Mouse (Mus musculus) adrenal gland, adult (tissue): Measurements from ENCODE around the gene Elp4.

ENCODE experiments used
- DNase-seq, 2 experiments: peaks; one replicate each; pipeline ENCODE4 v3.0.0; 2022 to 2023; ENCODE audit warnings: low spot score in 1 of 2; ENCODE audit not compliant: inconsistent age in 2 of 2

Elp4 gene

DNA sequence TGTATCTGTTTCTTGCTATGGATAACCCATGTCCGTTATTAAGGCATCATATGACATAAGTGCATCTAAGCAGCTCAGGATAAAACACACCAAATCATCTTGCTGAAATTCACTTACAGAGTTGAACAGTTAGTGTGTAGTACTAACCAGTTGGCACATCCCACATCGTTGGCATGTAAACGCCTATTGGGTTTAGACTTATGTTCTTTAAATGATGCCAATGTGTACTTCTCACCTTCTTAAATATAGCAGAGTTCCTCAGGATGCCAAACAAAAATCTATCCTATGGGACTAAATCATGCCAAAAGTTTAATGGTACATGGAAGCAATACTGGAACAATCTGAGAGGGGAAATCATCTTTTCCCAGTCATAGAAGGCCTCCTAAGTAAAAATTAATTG is 173.7 kb downstream of the Elp4 start:
- DNase-seq, result no peak

DNA sequence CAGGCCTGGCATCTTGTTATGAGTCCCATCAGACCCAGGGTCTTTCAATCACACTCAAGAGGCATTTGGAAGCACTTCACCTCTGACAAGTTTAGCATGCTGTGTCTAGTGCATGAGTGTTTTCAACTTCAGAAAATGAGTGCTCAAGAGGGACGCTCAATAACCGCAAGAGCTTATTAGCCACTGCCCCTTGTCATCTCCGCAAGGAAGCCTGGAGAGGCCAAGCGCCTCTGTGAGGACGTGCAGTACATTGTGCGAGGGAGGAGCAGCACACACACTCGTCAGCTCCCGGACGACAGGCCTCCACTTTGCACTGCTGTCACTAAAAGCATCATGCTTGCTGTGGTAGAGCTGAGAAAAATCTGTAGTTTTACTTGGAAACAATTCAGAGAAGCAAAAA is 177.7 kb downstream of the Elp4 start:
- DNase-seq, result no peak

DNA sequence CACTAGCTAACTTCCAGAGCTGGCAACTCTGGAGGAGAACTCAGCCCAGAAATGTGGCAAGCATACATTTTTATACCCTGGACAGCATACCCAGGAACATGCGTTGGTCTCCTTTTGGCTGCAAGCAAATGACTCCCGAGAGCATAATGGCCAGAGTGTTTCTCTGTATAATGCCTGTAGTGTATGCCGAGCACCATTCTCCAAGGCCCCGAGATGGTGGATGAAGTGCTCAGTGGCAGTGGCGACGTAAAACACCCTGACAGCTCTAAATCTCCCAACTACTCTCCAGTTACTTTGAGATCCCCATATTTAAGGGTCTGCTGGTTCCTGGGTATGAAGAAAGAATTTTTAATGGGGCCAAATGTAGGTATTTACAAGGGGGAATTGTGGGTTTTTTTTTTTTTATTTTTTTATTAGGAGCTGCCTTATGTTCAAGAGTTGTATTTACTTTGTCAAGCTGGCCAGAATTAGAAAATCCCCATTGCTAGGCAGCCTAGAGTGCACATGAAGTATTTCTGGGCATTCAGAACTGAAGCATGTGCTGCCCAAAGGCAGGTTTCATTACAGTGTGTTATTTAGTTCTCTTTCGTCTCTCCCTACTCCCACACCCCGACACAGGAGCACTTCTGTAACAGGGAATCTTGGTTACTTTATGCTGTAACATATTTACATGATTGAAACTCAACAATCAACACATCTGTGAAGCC is 188.8 kb downstream of the Elp4 start:
- DNase-seq, result no peak

DNA sequence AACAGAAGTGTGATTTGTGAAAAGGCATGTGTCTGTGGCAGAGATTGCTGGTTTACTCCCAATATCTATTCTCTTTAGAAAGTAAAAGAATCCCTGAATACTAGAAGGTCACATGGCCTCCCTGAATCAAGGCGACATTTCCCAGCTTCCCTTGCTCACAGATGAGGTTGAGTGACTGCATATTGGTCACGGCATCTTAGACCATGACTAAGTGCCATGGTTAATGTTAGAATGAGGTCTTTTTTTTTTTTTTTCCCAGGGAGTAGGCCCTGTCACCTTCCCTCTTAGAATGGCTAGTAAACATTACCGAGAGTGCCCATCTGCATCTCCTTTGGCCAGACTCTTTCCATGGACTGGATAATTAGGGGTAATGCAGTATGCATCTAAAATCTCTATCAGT is 193.9 kb downstream of the Elp4 start:
- DNase-seq, result no peak

DNA sequence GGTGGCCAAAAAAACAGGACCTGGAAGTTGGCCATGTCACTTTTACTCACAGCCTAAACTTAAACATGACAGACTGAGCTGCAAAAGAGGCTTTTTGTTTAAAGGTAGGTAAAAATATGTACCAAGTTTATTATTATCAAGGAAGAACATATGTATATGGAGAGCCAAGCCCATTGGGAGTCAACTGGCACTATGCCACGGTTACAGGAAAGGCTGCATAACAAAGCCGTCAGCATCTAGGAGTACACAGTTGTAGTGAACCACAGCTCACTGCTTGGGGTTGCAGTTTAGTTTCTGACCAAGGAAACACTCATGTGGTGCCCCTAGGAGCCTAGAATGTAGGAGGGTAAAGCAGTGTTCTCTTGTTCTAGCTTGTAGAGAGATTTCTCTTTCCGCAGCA is 195.2 kb downstream of the Elp4 start:
- no peak for DNase-seq

DNA sequence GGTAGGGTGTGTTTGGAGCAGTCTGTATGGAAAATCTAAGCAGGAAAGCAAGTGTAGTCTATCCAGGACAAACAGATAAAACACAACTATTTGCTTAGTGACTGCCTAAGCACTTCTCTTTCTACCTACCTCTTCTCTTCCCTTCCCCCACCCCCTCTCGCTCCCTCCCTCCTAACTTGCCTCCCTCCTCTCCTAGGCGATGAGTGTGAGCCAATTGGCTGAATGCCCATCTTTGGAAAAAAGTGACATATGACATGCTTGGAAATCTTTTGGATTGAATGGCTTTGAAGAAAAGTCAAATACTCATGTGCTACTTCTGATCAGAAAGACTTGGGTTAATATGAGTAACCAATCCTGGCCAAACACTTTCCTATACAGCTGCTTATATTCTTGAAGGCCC is 199.0 kb downstream of the Elp4 start:
- DNase-seq, result no peak

DNA sequence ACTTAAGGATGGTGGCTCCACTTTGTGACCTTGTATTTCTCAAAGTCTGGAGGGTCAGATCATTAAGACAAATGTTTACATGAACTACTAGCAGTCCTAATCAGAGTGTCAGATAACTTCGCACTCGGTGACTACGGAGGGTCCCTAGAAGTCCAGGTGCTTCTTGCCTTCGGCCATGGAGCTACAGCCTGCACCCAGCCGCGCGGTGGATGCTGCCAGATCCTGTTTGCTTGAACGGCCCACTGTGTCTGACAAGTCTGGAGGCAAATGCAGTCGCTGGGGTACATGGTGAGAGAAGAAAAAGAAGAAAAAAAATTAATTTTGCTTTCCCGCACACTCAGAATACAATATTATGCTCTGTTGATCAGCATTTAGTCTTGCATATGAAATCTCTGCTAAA is 201.8 kb downstream of the Elp4 start:
- no peak for DNase-seq

DNA sequence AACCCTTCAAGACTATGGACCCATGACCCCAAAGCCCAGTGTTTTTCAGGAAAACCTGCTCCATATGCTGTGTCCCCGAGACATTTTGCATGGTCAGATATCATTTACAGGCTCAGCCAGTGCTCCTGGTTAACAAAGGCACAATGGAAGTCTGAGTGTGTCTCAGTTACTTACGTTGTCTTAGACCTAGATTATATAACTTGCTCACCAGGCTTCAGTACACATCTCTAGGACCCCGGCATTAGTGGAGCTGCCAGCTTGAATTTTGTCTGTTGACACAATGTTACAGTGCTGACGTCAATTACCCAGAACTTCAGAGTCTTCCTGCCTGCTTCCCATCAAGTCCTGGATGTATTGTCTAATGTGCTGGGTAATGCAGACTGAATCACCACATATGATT is 202.6 kb downstream of the Elp4 start:
- no peak for DNase-seq

DNA sequence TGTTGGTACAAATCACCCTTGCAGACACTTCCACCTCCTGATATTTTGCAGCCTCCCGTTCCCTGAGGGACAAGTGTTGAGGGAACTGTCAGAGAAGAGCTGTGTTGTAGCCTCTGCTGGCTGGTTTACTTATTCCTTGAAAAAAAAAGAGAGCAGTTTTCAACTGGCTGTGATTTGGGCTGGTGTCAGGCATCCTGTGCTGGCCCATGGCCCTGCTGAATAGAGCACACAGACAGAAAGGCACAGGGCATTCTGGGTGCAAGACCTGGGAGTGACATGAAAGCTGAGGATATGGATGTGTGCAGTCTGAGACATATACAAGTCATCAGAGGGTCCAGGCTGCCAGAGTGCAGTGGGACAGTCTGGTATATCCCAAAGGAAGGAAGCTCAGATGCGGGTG is 205.7 kb downstream of the Elp4 start:
- DNase-seq, result no peak

DNA sequence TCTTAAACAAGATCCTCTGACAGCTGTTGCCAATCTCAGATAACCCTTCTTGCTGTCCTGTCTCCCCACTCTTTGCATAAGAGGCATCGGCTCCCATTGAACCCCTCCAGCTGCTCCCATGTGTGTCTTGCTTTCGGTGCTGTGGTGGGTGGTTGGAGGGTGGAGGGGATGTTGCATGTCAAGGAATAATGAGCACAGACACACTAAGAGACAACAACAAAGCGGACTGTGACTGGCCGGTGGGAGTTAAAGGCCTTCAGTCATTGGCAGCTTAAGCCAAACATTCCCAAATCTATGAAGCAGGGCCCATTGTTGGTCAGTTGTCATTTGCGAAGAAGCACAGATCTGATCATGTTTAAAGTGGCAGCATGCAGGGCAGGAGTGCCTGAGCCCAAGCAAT is 206.6 kb downstream of the Elp4 start:
- DNase-seq, result no peak

DNA sequence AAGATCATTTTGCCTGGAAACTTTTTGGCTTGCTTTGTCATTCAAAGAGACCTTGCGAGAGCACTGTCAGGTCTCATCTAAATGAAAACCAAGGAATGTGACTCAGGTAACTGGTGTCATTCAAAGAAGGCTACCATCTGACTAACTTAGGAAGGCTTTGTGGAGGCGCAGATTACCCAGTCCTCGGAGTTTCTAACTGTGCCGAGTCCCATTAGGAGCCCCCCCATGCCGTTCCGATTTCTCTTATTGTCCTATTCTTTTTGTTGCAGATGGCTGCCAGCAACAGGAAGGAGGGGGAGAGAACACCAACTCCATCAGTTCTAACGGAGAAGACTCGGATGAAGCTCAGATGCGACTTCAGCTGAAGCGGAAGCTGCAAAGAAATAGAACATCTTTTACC is 213.1 kb downstream of the Elp4 start:
- no peak for DNase-seq

DNA sequence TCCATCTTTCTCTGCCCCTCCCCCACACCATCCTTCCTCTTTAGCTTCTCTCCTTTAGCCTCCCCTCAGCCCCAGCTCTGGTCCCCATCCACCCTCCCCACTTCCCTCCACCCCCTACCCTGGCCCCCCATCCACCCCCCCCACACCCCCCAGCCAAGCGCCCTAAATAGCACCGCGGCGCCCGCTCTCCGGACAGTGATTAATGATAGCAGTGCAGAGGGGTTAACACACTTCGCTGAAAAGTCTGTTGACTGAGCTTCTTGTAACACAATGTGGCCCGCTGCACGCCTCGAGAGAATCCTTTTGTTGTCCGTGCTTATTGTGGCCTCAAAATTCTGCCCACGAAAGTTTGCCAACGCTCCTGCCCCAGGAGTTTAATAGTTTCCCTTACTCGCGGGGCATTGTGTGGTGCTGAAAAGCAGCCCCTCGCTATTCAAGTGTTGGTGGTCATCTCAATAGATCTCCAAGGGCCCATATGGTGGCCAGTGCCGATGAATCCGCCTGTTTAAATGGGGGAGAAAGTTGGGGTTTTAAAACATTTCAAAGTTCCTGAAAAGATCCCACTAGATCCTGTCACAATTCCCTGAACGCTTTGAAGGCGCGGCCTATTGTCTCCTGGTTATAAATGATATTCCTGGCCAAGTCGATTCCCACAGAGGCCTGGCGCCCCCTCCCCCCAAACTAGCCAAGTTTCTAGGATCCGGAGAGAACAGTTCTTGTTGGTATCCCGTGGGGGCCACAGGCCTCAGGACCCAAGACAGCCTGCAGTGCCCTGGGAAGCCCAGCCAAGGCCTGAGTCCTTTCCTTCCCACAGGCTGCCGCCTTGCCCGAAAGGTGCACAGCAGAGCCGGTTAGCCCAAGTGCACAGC is 214.4 kb downstream of the Elp4 start:
- DNase-seq, result peak in 1 of 2 experiments; percentile 20

DNA sequence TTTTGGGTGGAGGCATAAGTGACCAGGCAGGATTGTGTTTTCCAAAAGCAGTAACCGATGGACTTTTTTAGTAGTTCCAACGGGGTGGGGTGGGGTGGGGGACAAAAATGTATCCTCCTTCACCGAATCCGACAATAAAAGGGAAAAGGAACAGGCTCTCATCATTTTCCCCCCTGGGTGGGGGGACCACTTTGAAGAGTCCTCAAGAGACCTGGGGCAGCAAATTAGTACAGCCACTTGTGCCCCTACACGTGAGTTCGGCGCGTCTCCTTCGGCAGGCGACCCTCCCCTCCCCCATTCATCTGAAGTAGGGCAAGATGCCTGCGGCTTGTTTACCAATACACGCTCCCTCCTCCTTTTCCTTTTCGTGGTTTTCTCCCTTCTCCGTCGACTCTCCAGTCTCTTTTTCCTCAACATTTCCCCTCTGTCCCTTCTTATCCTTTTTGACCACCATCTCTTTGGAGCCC is 215.0 kb downstream of the Elp4 start:
- DNase-seq, result no peak

DNA sequence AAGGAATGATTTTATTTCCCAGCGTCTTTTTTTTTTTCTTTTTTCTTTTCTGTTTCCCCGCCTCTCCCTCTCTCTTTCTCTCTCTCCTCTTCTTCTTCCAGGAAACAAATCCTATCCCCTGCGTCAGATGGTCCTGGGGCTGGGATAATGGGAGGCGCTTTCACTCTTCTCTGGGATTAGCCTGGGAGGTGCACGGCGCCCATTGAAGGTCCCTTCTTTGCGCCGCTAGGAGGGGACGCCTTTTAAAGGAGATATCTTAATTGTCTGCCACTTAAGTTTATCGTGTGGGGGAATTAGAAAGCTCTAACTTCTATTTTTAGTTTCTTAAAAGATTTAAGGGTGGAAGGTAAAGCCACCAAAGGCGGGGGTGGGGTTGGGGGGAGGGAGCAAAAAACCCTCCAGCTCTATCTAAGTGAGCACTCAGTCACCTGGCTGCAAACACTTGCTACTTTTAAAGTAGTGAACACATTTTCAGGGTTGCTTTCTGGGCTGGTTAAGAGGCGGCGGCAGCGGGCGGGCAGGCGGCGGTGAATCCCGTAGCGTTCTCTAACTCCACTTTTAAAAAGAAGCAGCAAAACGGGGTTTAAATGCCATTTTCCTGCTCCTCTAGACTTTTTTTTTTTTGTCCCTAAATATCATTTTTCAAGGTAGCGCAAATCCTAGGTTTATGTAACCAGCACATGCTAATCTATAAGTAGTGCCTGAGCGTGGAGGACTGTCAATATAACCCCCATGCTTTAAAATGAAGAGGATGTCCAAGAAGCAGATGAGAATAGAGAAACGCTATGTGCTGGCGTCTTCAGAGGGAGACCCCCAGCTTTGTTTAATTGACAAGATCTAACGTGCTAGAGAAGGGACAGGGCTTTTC is 215.7 kb downstream of the Elp4 start:
- peak in 1 of 2 experiments; percentile 52 for DNase-seq

DNA sequence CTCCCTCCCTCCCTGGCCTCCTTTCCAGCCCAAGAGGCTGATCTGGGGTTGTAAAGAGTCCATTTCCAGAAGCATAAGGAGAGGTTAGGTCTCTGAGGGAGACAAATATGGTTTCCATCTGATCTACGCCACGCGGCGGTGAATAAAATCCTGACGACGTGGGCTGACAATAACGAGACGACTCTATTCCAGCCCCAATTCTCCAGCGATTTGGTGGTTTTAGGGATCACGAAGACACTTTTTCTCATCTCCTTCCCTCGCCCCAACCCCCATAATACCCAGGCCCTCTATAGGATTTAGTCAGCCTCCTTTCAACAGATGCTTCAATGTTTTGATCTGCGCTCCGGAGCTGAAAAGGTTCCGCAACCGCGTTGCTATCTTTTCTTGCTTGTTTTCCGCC is 216.4 kb downstream of the Elp4 start:
- DNase-seq, result peak in 1 of 2 experiments; percentile 42

DNA sequence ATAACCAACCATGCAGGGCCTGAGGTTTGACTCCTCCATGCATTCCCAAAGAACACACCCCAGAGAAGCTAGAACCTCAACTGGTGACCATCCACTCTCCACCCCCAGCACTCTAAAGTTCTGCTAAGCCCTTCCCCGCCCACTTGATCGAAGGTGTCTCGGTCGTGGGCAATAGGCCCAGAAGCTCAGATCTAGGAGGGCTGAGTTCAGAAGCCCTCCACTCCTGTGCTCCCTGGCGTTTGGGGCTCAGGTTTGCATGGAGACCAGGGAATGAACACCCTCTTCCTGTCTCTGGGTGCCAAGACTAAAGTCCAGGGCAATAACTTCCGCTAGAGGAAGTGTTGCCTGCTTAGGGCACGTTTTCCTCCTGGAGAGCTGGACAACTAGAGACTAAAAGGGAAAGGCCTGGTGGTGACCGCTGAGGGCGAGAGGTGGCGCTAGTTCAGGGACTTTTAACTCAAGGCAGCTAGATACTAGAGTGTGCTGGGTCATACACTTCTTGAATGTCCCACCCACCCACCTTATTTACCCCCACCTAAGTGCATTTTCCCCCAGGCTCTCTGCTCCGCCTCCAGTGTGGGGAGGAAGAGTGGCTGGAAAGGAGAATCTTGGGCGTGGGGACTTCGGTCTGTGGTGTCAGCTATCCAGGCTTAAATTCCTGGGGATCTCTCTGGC is 216.9 kb downstream of the Elp4 start:
- peak in 1 of 2 experiments; percentile 61 for DNase-seq

DNA sequence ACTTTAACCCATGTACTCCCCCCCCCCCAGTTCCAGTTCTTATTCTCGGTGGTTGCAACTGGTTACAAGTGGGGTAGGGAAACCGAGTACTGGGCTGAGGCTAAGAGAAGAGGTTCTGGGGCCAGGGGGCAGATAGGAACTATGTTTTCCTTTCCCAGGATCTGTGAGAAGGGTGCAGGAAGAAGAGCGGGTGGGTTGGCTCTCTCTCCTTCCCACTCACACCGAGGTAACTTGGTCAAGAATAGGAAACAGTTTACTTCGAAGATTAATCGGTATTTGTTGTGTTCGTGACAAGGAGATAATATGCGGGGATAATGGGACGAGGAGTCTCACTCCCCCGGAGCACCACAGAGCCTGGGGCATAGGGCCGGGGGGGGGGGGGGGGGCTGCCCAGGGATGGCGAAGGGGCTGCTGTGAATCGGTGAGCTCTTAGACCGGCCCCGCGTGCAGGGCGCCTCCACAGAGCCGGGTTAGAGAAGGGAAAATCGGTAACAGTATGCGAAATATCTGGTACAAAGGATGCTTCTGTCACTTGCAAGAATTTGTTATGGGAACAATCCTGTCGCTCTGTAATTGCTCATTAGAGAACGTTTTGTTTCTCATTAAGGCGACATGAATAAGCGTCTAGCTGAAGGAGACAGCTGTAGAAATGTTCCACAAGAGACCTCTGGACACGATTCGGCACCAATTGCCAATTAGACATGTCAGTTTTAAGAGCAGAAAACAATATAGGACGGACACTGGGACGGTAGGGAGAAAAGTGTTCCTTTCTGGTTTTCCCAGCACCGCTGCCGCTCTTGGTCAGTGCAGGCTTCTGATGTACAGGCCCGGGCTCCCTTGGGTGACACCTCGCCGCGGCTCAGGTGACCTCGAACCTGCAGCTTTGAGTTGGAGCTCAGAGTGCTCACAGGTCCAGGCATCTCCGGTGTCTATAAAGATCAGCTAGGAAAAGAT is 217.7 kb downstream of the Elp4 start:
- DNase-seq, result no peak

DNA sequence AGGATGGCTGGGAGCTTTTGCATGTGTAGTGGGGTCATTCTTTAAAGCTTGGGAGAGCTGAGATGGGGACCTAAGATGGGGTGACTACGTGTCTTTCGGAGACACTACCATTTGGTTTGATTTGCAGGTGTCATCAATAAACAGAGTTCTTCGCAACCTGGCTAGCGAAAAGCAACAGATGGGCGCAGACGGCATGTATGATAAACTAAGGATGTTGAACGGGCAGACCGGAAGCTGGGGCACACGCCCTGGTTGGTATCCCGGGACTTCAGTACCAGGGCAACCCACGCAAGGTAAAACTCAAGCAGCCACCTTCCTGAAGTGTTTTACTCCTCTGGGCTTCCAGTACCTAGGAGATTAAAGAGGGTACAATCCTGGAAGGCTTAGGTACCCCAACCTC is 218.7 kb downstream of the Elp4 start:
- no peak for DNase-seq

DNA sequence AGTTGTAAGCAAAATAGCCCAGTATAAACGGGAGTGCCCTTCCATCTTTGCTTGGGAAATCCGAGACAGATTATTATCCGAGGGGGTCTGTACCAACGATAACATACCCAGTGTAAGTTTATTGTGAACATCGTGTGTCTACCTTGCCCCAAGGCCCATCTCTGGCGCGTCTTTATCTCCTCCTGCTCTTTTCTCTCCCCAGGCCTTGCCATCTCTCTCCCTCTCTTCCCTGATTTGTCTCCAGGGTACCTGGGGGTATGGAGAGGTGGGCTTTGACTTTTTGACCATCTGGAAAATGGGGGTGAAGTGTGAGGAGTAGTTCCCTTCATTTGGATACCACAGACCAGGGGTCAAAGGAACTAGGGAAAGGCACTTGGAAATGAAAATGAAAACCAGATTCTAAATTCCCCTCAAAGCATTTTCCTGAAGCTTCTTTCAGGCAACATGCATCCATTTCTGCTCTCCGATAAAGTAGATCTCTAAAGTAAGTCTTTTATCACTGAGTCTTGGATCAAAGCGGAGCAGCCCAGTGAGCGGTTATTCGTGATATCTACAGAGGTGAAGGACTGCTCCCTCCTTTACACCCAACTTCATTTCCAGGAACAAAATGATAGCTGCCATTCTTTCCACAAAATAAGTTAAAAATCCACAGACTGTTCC is 219.2 kb downstream of the Elp4 start:
- no peak for DNase-seq
